Mouse (Mus musculus): ENCODE measurements around the gene Gnb2. TPM values are rescaled to one million over a fixed set of nuclear protein-coding genes. Genes with fewer than 3 reads are reported as not detected.
A peak's percentile ranks its signal among the peaks of the same experiment; 100 is the strongest.

The Gnb2 gene
- polyA plus RNA-seq, 1 experiment from 2014 or later, result 165 TPM

DNA sequence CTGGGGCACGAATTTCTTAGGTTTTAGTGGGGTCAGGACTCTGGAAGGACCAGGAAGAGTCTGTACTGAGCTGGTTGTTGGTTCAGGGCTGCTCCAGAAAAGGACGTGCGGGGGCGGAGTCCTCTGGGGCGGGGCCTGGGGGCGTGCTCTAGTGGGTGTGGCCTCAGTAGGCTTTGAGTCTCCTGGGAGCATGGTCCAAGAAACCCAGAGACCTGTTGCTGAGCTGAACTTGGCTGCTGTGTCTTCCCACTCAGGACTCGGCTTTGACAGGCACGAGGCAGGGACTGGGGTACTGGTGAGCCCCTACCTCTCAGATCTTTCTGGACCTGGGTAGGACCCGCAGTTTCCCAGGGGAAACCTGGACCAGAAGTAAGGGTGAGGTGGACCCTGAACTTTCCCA is 36.4 kb upstream of the Gnb2 start, which contains the start of gene Tfr2:
TSS of gene Tfr2 (plus strand) at position 176 of the 400 bp plus-strand sequence.
- no peak for TF ChIP-seq EP300 (IDR thresholded peaks at IDR 0.05; ENCODE audit: low read depth)
- no peak for TF ChIP-seq CTCF (IDR thresholded peaks at IDR 0.05; ENCODE audit: low read depth)
- H3K9me3 ChIP-seq (ENCODE audit: low read length), result no peaks in the 10 kb centered on the region
- peak within 1 kb of the TSS; percentile 52 for H3K4me3 ChIP-seq (ENCODE audit: low read depth, low read length)
- H3K36me3 ChIP-seq (replicated peaks; ENCODE audit: insufficient read depth, low read length), result peaks cover 7% of the 10 kb centered on the region
- H3K27ac ChIP-seq (ENCODE audit: low read depth), result peak within 1 kb of the TSS; percentile 93
- DNase-seq (peak; percentile 93), ATAC-seq (peak; percentile 82)
- peak within 1 kb of the TSS; percentile 75 for H3K9ac ChIP-seq (replicated peaks)
- peaks cover 24% of the 10 kb centered on the region for H3K4me1 ChIP-seq (ENCODE audit: insufficient read depth)
- 10% methylated on average over 9 of the region's 9 CpGs for WGBS (ENCODE audit: insufficient replicate concordance)
- H3K27me3 ChIP-seq (ENCODE audit: insufficient read depth, low read length), result no peaks in the 10 kb centered on the region
- peak within 1 kb of the TSS; percentile 85 for H3K4me2 ChIP-seq (ENCODE audit: low read depth, low read length)

- Histone ChIP-seq H3K4me1 (ENCODE audit: insufficient read depth) (peaks cover 24% of the 10 kb centered on the region), H3K27me3 (ENCODE audit: insufficient read depth, low read length) (no peaks in the 10 kb centered on the region), H3K4me2 (ENCODE audit: low read depth, low read length) (peak overlapping the region; percentile 85), H3K9me3 (ENCODE audit: low read length) (no peaks in the 10 kb centered on the region), H3K36me3 (replicated peaks; ENCODE audit: insufficient read depth, low read length) (0 out of 2 replicates have a peak, but pooled peaks cover 1% of the 10 kb centered on the region), H3K4me3 (ENCODE audit: low read depth, low read length) (no peak overlapping the region), H3K27ac (ENCODE audit: low read depth) (peak overlapping the region; percentile 93), H3K9ac (replicated peaks) (0 out of 2 replicates have a peak overlapping the region, but pooled peaks have one; percentile 75)
- WGBS (ENCODE audit: insufficient replicate concordance), result 65% methylated on average over 12 of the region's 12 CpGs
- no peak for TF ChIP-seq CTCF (IDR thresholded peaks at IDR 0.05; ENCODE audit: low read depth)
- TF ChIP-seq EP300 (IDR thresholded peaks at IDR 0.05; ENCODE audit: low read depth), result no peak
- ATAC-seq (no peak), DNase-seq (no peak)
These were observed 35.7 kb upstream of the Gnb2 start for GRCm38 (mm10) chr5:137569031-137569430.

- Histone ChIP-seq H3K9ac (replicated peaks) (no peak overlapping the region), H3K36me3 (replicated peaks; ENCODE audit: insufficient read depth, low read length) (no peaks in the 10 kb centered on the region), H3K27me3 (ENCODE audit: insufficient read depth, low read length) (no peaks in the 10 kb centered on the region), H3K4me2 (ENCODE audit: low read depth, low read length) (no peak overlapping the region), H3K4me3 (ENCODE audit: low read depth, low read length) (no peak overlapping the region), H3K27ac (ENCODE audit: low read depth) (no peak overlapping the region), H3K4me1 (ENCODE audit: insufficient read depth) (peaks cover 24% of the 10 kb centered on the region), H3K9me3 (ENCODE audit: low read length) (no peaks in the 10 kb centered on the region)
- no peak for ATAC-seq
- TF ChIP-seq CTCF (IDR thresholded peaks at IDR 0.05; ENCODE audit: low read depth) (no peak), EP300 (IDR thresholded peaks at IDR 0.05; ENCODE audit: low read depth) (no peak)
- WGBS (ENCODE audit: insufficient replicate concordance), result 75% methylated on average over 8 of the region's 8 CpGs
- no peak for DNase-seq
These were observed 35.0 kb upstream of the Gnb2 start for GRCm38 (mm10) chr5:137568223-137568798.

GRCm38 (mm10) chr5:137566416-137566815 is 33.1 kb upstream of the Gnb2 start:
- H3K9me3 ChIP-seq (ENCODE audit: low read length), result no peaks in the 10 kb centered on the region
- no peak overlapping the region for H3K9ac ChIP-seq (replicated peaks)
- no peak overlapping the region for H3K4me3 ChIP-seq (ENCODE audit: low read depth, low read length)
- ATAC-seq (no peak), DNase-seq (no peak)
- 92% methylated on average over 5 of the region's 5 CpGs for WGBS (ENCODE audit: insufficient replicate concordance)
- H3K27ac ChIP-seq (ENCODE audit: low read depth), result no peak overlapping the region
- peaks cover 20% of the 10 kb centered on the region for H3K4me1 ChIP-seq (ENCODE audit: insufficient read depth)
- no peak overlapping the region for H3K4me2 ChIP-seq (ENCODE audit: low read depth, low read length)
- H3K27me3 ChIP-seq (ENCODE audit: insufficient read depth, low read length), result no peaks in the 10 kb centered on the region
- no peaks in the 10 kb centered on the region for H3K36me3 ChIP-seq (replicated peaks; ENCODE audit: insufficient read depth, low read length)
- no peak for TF ChIP-seq EP300 (IDR thresholded peaks at IDR 0.05; ENCODE audit: low read depth)
- no peak for TF ChIP-seq CTCF (IDR thresholded peaks at IDR 0.05; ENCODE audit: low read depth)

DNA sequence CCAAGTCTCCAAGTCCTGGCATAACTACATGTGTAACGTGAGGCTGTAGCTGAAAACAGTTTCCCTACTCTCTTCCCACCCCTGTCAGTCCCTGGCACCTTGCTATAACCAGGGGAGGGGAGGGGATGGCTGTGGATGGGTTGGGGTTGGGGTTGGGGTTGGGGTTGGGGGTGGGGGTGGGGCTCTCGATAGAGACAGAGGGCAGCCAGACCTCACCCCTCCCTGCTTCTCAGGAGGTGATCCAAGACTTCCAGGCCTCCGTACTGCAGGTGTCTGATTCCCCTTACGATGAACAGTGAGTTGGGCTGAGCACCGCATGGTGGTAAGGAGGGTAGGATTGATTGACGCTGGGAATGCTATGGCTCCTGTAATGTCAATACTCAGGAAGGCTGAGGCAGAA is 32.4 kb upstream of the Gnb2 start:
- Histone ChIP-seq H3K4me1 (ENCODE audit: insufficient read depth) (peaks cover 13% of the 10 kb centered on the region), H3K27ac (ENCODE audit: low read depth) (no peak overlapping the region), H3K27me3 (ENCODE audit: insufficient read depth, low read length) (no peaks in the 10 kb centered on the region), H3K9me3 (ENCODE audit: low read length) (no peaks in the 10 kb centered on the region), H3K9ac (replicated peaks) (no peak overlapping the region), H3K4me3 (ENCODE audit: low read depth, low read length) (no peak overlapping the region), H3K36me3 (replicated peaks; ENCODE audit: insufficient read depth, low read length) (no peaks in the 10 kb centered on the region), H3K4me2 (ENCODE audit: low read depth, low read length) (no peak overlapping the region)
- ATAC-seq (no peak), DNase-seq (no peak)
- TF ChIP-seq EP300 (IDR thresholded peaks at IDR 0.05; ENCODE audit: low read depth) (no peak), CTCF (IDR thresholded peaks at IDR 0.05; ENCODE audit: low read depth) (no peak)
- WGBS (ENCODE audit: insufficient replicate concordance), result 78% methylated on average over 6 of the region's 6 CpGs

- no peak for DNase-seq
These were observed 29.7 kb upstream of the Gnb2 start for GRCm38 (mm10) chr5:137562965-137563364.

More at GRCm38 (mm10) chr5:137562965-137563364, 29.7 kb upstream of the Gnb2 start:
- Histone ChIP-seq H3K36me3 (replicated peaks; ENCODE audit: insufficient read depth, low read length) (no peaks in the 10 kb centered on the region), H3K9me3 (ENCODE audit: low read length) (no peaks in the 10 kb centered on the region), H3K4me3 (ENCODE audit: low read depth, low read length) (no peak overlapping the region), H3K9ac (replicated peaks) (no peak overlapping the region), H3K27me3 (ENCODE audit: insufficient read depth, low read length) (peaks cover 4% of the 10 kb centered on the region; the same call in 1 of the 2 replicates), H3K27ac (ENCODE audit: low read depth) (no peak overlapping the region), H3K4me1 (ENCODE audit: insufficient read depth) (no peaks in the 10 kb centered on the region), H3K4me2 (ENCODE audit: low read depth, low read length) (no peak overlapping the region)
- TF ChIP-seq CTCF (IDR thresholded peaks at IDR 0.05; ENCODE audit: low read depth) (no peak), EP300 (IDR thresholded peaks at IDR 0.05; ENCODE audit: low read depth) (no peak)
- 63% methylated on average over 10 of the region's 10 CpGs for whole genome bisulfite sequencing (ENCODE audit: insufficient replicate concordance)
- ATAC-seq, result no peak

Data from liver, postnatal 0 days (tissue).